Mouse (Mus musculus) inflammation-experienced regulatory T-cells, adult 6 months (primary cell): ENCODE measurements around the gene Ppfia1. TPM values are rescaled to one million over a fixed set of nuclear protein-coding genes. Genes with fewer than 3 reads are reported as not detected.

Source experiments
- polyA plus RNA-seq, 3 experiments: library from polyadenylated mRNA; unstranded; fragments of 100-300 nt; shearing (Covaris generic); gene quantifications; one replicate each; pipeline ENCODE4 v1.2.1; 2017

Gene Ppfia1
- polyA plus RNA-seq, 3 experiments from 2014 or later = 13.8 to 29.4 (median 21.1) TPM

Other genes with a start within 250 kb of the Ppfia1 start
- 1 to 10 TPM; 2.3 to 5.5 (median 4.5) TPM for gene Cttn, start 82.7 kb downstream of the Ppfia1 start, polyA plus RNA-seq
- gene Fadd, start 28.7 kb upstream of the Ppfia1 start, polyA plus RNA-seq = 1 to 10 TPM; 6.0 to 7.9 (median 7.1) TPM
- not detected for gene Ano1, start 198.2 kb upstream of the Ppfia1 start, polyA plus RNA-seq